Mouse (Mus musculus) G1E (cell line): ENCODE results near the gene Mtcl1. TPM values are rescaled to one million over a fixed set of nuclear protein-coding genes. Genes with fewer than 3 reads are reported as not detected.

ENCODE experiments used
- ATAC-seq: 2 replicates; pipeline ENCODE4 v1.8.0; 2016; ENCODE audit warnings: mild to moderate bottlenecking; ENCODE audit not compliant: insufficient number of reproducible peaks, poor library complexity, low FRiP score, severe bottlenecking; ENCODE audit errors: extremely low read depth
- DNase-seq: peaks from one replicate; pipeline ENCODE4 v3.0.0; 2012; ENCODE audit warnings: low spot score
- H3K27me3 ChIP-seq: 2 replicates; pipeline ENCODE4 v1.6.1; 2012; ENCODE audit warnings: mild to moderate bottlenecking, low read length, inconsistent platforms; ENCODE audit not compliant: insufficient read depth
- H3K36me3 ChIP-seq: replicated peaks from 2 replicates; pipeline ENCODE3; 2012; ENCODE audit warnings: mild to moderate bottlenecking, inconsistent platforms
- H3K4me1 ChIP-seq: 2 replicates; pipeline ENCODE4 v1.6.1; 2012; ENCODE audit warnings: low read depth, low read length, inconsistent platforms, mixed read lengths; ENCODE audit not compliant: insufficient read depth
- H3K4me3 ChIP-seq: 2 replicates; pipeline ENCODE4 v1.5.1; 2012; ENCODE audit warnings: low read depth, mild to moderate bottlenecking, inconsistent platforms, low read length, moderate library complexity, mixed read lengths
- H3K9me3 ChIP-seq: replicated peaks from 2 replicates; pipeline ENCODE4 v1.6.1; 2012; ENCODE audit warnings: inconsistent platforms
- CTCF ChIP-seq: IDR thresholded peaks from 2 replicates; pipeline ENCODE4 v1.5.1; 2012; ENCODE audit warnings: low read depth, low read length, inconsistent platforms, mixed read lengths
- GATA1 ChIP-seq: IDR thresholded peaks from 2 replicates; pipeline ENCODE4 v1.6.1; 2012; ENCODE audit warnings: borderline replicate concordance, low read length, inconsistent platforms, mixed read lengths
- GATA2 ChIP-seq: IDR thresholded peaks from 2 replicates; pipeline ENCODE4 v1.6.1; 2012; ENCODE audit warnings: low read depth, low read length, inconsistent platforms, borderline replicate concordance
- POLR2AphosphoS5 ChIP-seq: IDR thresholded peaks from 2 replicates; pipeline ENCODE4 v1.6.1; 2012; ENCODE audit warnings: low read depth, low read length, inconsistent platforms; ENCODE audit not compliant: insufficient replicate concordance
- TAL1 ChIP-seq: conservative IDR thresholded peaks from 2 replicates; pipeline ENCODE4 v1.6.1; 2012; ENCODE audit warnings: low read depth, low read length, inconsistent platforms, mixed read lengths
- polyA plus RNA-seq: library from polyadenylated mRNA; stranded (reverse); fragments of >175 nt; gene quantifications from 2 replicates; pipeline ENCODE4 v1.2.3, GENCODE M21; 2012
- total RNA-seq, 2 experiments: library from RNA; stranded (forward) in 1 of 2; stranded (reverse) in 1 of 2; fragments of 200-1000 nt in 1 of 2; fragments of >200 nt in 1 of 2; fragmentation: Nextera tagmentation in 1 of 2; gene quantifications; 2 replicates each; pipeline ENCODE4 v1.2.3; 2014 to 2017

The Mtcl1 gene
- total and polyA plus RNA-seq, 3 experiments: 0.11 TPM; not detected in 2

- TF ChIP-seq TAL1 (no peak), CTCF (no peak), GATA1 (no peak), POLR2AphosphoS5 (no peak), GATA2 (no peak)
- Histone ChIP-seq H3K27me3 (no peaks in the 10 kb centered on the region), H3K4me3 (no peak overlapping the region), H3K4me1 (no peaks in the 10 kb centered on the region), H3K36me3 (no peaks in the 10 kb centered on the region), H3K9me3 (peaks cover 38% of the 10 kb centered on the region)
- ATAC-seq (no peak), DNase-seq (no peak)
These were observed 148.3 kb downstream of the Mtcl1 start for GRCm38 (mm10) chr17:66301267-66301666.

GRCm38 (mm10) chr17:66297721-66298120 lies 151.8 kb downstream of the Mtcl1 start:
- ATAC-seq (no peak), DNase-seq (no peak)
- H3K4me3 ChIP-seq: no peak overlapping the region
- H3K4me1 ChIP-seq: no peaks in the 10 kb centered on the region
- H3K9me3 ChIP-seq: peaks cover 70% of the 10 kb centered on the region
- no peaks in the 10 kb centered on the region for H3K27me3 ChIP-seq
- no peaks in the 10 kb centered on the region for H3K36me3 ChIP-seq
- TF ChIP-seq CTCF (no peak), GATA1 (no peak), POLR2AphosphoS5 (no peak), TAL1 (no peak), GATA2 (no peak)

GRCm38 (mm10) chr17:66293581-66293980 lies 156.0 kb downstream of the Mtcl1 start:
- Histone ChIP-seq H3K9me3 (peaks cover 67% of the 10 kb centered on the region), H3K4me3 (no peak overlapping the region), H3K36me3 (no peaks in the 10 kb centered on the region), H3K27me3 (no peaks in the 10 kb centered on the region), H3K4me1 (no peaks in the 10 kb centered on the region)
- no peak for TF ChIP-seq GATA2
- no peak for TF ChIP-seq POLR2AphosphoS5
- TF ChIP-seq GATA1: no peak
- TF ChIP-seq CTCF: no peak
- TF ChIP-seq TAL1: no peak
- ATAC-seq: no peak
- DNase-seq: no peak

- no peaks in the 10 kb centered on the region for H3K4me1 ChIP-seq
- TF ChIP-seq GATA1: no peak
- TF ChIP-seq GATA2: no peak
- TF ChIP-seq CTCF: no peak
- no peak for TF ChIP-seq TAL1
- no peak for TF ChIP-seq POLR2AphosphoS5
- H3K27me3 ChIP-seq: no peaks in the 10 kb centered on the region
- no peak overlapping the region for H3K4me3 ChIP-seq
- peaks cover 55% of the 10 kb centered on the region for H3K9me3 ChIP-seq
- DNase-seq (no peak), ATAC-seq (no peak)
- no peaks in the 10 kb centered on the region for H3K36me3 ChIP-seq
These were observed 159.7 kb downstream of the Mtcl1 start for GRCm38 (mm10) chr17:66289894-66290293.

Other genes starting within 250 kb of the Mtcl1 start
- gene Rab12, start 70.0 kb upstream of the Mtcl1 start, total RNA-seq (2014; fragmentation: Nextera tagmentation): 29.9 and 46.7 TPM in 2 replicates
- 25.5 and 28.2 TPM in 2 replicates for gene Rab12, start 70.0 kb upstream of the Mtcl1 start, total RNA-seq (2017)
- 9.9 and 11.6 TPM in 2 replicates for gene Rab12, start 70.0 kb upstream of the Mtcl1 start, polyA plus RNA-seq
- gene Themis3, start 144.9 kb upstream of the Mtcl1 start, total RNA-seq (2014; fragmentation: Nextera tagmentation): not detected in 2 replicates
- 0.06 TPM in 1 of 2 replicates, not detected in the other for gene Themis3, start 144.9 kb upstream of the Mtcl1 start, total RNA-seq (2017)
- gene Themis3, start 144.9 kb upstream of the Mtcl1 start, polyA plus RNA-seq: not detected in 2 replicates